Mouse (Mus musculus) midbrain, embryonic 16.5 days (tissue): ENCODE data around the gene Zc3hc1. TPM values are rescaled to one million over a fixed set of nuclear protein-coding genes. Genes with fewer than 3 reads are reported as not detected.

Source experiments
- ATAC-seq: fragments of 200-750 bp; cut with Nextera tagmentation; 2 replicates; pipeline ENCODE4 v1.8.0; 2017; ENCODE audit warnings: moderate TSS enrichment
- H3K27ac ChIP-seq: fragments of 300-500 bp; sonication (generic); 2 replicates; pipeline ENCODE4 v1.5.1; 2014; ENCODE audit warnings: mild to moderate bottlenecking, low read length, mixed read lengths
- H3K27me3 ChIP-seq: fragments of 300-500 bp; sonication (generic); 2 replicates; pipeline ENCODE4 v1.6.1; 2014; ENCODE audit warnings: low read depth, low read length, mixed read lengths; ENCODE audit not compliant: control insufficient read depth, insufficient read depth
- H3K36me3 ChIP-seq: fragments of 300-500 bp; sonication (generic); 2 replicates; pipeline ENCODE4 v1.6.1; 2014; ENCODE audit warnings: mild to moderate bottlenecking, low read length, moderate library complexity, mixed read lengths; ENCODE audit not compliant: control insufficient read depth, insufficient read depth
- H3K4me1 ChIP-seq: fragments of 300-500 bp; sonication (generic); 2 replicates; pipeline ENCODE4 v1.6.1; 2014; ENCODE audit warnings: mild to moderate bottlenecking, low read length, mixed read lengths; ENCODE audit not compliant: control insufficient read depth, insufficient read depth
- H3K4me2 ChIP-seq: fragments of 300-500 bp; sonication (generic); 2 replicates; pipeline ENCODE4 v1.6.1; 2014; ENCODE audit warnings: mild to moderate bottlenecking, low read length, mixed read lengths
- H3K4me3 ChIP-seq: fragments of 300-500 bp; sonication (generic); 2 replicates; pipeline ENCODE4 v1.5.1; 2014; ENCODE audit warnings: low read depth, mild to moderate bottlenecking, low read length, moderate library complexity, mixed read lengths
- H3K9ac ChIP-seq: fragments of 300-500 bp; sonication (generic); 2 replicates; pipeline ENCODE4 v1.6.1; 2014; ENCODE audit warnings: low read depth, low read length, mixed read lengths
- H3K9me3 ChIP-seq: fragments of 300-500 bp; sonication (generic); replicated peaks from 2 replicates; pipeline ENCODE4 v1.6.1; 2014; ENCODE audit warnings: mild to moderate bottlenecking, low read length, mixed read lengths; ENCODE audit not compliant: control insufficient read depth, poor library complexity, severe bottlenecking
- WGBS: fragments of 180-500 bp; shearing (Covaris S2); extraction: QIAGEN DNeasy Blood & Tissue Kit; methylation state at CpG from one replicate; pipeline ENCODE4 v1.1.7; 2014; 5-methylcytosine and 5-hydroxymethylcytosine counted together
- polyA plus RNA-seq: library from polyadenylated mRNA; unstranded; fragments of >200 nt; fragmentation: Nextera tagmentation; extraction: Ambion mirVana; gene quantifications from 2 replicates; pipeline ENCODE4 v1.2.1, GENCODE M21; 2015

The Zc3hc1 gene
- polyA plus RNA-seq, 1 experiment from 2014 or later, result 66.8 TPM

- no peaks in the 10 kb centered on the region for H3K4me1 ChIP-seq
- H3K4me3 ChIP-seq, result no peak overlapping the region
- H3K9me3 ChIP-seq, result no peaks in the 10 kb centered on the region
- peak; percentile 83 for ATAC-seq
- no peak overlapping the region for H3K27ac ChIP-seq
- no peaks in the 10 kb centered on the region for H3K36me3 ChIP-seq
- no peak overlapping the region for H3K9ac ChIP-seq
- WGBS, result 25% methylated on average over 9 of the region's 9 CpGs
- no peak overlapping the region for H3K4me2 ChIP-seq
- no peaks in the 10 kb centered on the region for H3K27me3 ChIP-seq
Measured at GRCm38 (mm10) chr6:30357561-30358177, 33.2 kb downstream of the Zc3hc1 start.

DNA sequence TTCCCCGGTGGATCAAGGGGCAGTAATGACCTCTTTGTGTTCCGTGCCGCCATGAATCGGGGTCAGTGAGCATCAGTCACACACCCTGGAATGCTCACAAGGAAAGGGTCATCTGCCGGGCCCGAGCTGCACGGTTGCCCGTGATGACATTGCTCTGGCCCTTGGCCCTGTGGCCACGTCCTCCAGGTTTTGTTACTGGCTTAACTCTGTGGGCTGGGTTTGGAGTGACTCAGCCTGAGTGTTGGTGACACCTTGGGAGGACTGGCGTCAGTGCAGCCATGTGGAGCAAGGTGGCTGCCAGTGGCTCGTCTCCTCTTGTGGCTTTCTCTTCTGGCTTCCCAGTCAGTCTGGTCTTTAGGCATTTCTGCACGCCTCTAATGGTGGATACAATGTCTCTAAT is 34.1 kb downstream of the Zc3hc1 start:
- 90% methylated on average over 12 of the region's 12 CpGs for WGBS
- Histone ChIP-seq H3K4me3 (no peak overlapping the region), H3K27ac (no peak overlapping the region), H3K4me2 (no peak overlapping the region), H3K9me3 (no peaks in the 10 kb centered on the region), H3K27me3 (no peaks in the 10 kb centered on the region), H3K4me1 (no peaks in the 10 kb centered on the region), H3K9ac (no peak overlapping the region), H3K36me3 (no peaks in the 10 kb centered on the region)
- ATAC-seq, result no peak

DNA sequence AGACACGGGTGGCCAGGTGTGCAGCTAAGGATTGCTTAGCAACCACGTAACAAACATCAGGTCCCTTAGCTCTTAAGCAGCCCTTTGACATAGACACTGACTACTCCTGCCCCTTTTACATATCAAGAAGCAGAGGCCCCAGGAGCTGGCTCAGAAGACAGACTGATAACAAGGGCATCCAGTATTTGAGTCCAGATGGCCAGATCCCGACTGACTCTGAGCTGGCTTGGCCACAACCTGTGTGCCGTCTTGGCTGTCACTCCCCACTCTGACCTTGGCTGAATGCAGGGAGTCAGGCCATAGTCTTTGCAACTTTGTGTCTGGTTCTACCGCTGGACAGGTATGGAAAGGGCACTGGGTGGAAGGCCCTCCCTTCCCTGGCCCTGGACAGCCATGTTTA is 34.7 kb downstream of the Zc3hc1 start:
- Histone ChIP-seq H3K36me3 (no peaks in the 10 kb centered on the region), H3K9me3 (no peaks in the 10 kb centered on the region), H3K4me1 (no peaks in the 10 kb centered on the region), H3K27me3 (no peaks in the 10 kb centered on the region), H3K9ac (no peak overlapping the region), H3K27ac (no peak overlapping the region), H3K4me2 (no peak overlapping the region), H3K4me3 (no peak overlapping the region)
- WGBS, result 85% methylated on average over 5 of the region's 5 CpGs
- ATAC-seq, result no peak

DNA sequence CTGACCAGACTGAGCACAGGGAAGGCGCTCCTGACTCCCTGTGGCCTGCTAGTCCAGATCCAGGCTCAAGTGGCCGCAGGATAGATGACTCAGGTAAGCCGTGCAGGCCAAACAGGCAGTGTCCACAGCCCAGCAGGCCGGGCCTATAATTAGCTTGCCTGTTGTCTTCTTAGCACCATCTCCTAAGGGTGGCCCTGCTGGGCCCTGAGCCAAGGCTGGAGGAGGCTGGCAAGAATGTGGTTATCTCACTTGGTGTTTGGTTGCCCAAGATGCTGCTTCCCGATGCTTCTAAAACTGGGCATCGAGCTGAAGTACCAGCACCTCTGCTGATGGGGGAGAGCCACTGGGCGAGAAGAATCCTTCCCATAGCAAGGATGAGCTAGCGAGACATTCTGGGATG is 35.1 kb downstream of the Zc3hc1 start:
- Histone ChIP-seq H3K27me3 (no peaks in the 10 kb centered on the region), H3K36me3 (no peaks in the 10 kb centered on the region), H3K9ac (no peak overlapping the region), H3K9me3 (no peaks in the 10 kb centered on the region), H3K27ac (no peak overlapping the region), H3K4me1 (no peaks in the 10 kb centered on the region), H3K4me2 (no peak overlapping the region), H3K4me3 (no peak overlapping the region)
- ATAC-seq, result no peak
- 89% methylated on average over 8 of the region's 8 CpGs for WGBS

- Histone ChIP-seq H3K9me3 (no peaks in the 10 kb centered on the region), H3K4me2 (no peak overlapping the region), H3K9ac (no peak overlapping the region), H3K36me3 (no peaks in the 10 kb centered on the region), H3K4me1 (no peaks in the 10 kb centered on the region), H3K27me3 (no peaks in the 10 kb centered on the region), H3K4me3 (no peak overlapping the region), H3K27ac (no peak overlapping the region)
- WGBS, result 76% methylated on average over 5 of the region's 5 CpGs
- ATAC-seq, result no peak
Measured at GRCm38 (mm10) chr6:30354760-30355159, 36.1 kb downstream of the Zc3hc1 start.

DNA sequence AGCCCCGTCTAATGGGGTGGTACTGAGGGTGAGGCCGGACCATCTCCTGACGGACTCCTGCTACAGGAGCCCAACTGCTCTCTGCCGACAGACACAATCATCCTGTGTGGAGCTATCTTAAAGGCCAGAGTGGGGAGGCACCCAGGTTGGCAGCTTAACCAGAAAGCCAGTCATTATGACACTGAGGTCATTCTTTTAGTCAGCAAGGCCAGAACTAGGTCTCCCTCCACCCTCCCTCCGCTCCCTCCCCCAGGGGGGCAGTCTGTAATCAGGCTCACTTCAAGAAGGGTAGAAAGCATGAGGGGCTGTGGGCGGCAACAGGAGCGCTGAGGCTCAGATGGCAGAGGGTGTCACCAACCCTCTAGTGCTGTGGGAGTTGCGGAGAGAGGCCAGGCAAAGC is 37.2 kb downstream of the Zc3hc1 start:
- Histone ChIP-seq H3K4me2 (no peak overlapping the region), H3K9me3 (no peaks in the 10 kb centered on the region), H3K36me3 (no peaks in the 10 kb centered on the region), H3K4me1 (no peaks in the 10 kb centered on the region), H3K27me3 (no peaks in the 10 kb centered on the region), H3K9ac (no peak overlapping the region), H3K4me3 (no peak overlapping the region), H3K27ac (no peak overlapping the region)
- WGBS, result 76% methylated on average over 8 of the region's 8 CpGs
- no peak for ATAC-seq

- H3K27ac ChIP-seq, result no peak overlapping the region
- no peak overlapping the region for H3K9ac ChIP-seq
- no peaks in the 10 kb centered on the region for H3K36me3 ChIP-seq
- no peaks in the 10 kb centered on the region for H3K27me3 ChIP-seq
- 63% methylated on average over 8 of the region's 8 CpGs for WGBS
- no peak for ATAC-seq
- H3K9me3 ChIP-seq, result no peaks in the 10 kb centered on the region
- no peaks in the 10 kb centered on the region for H3K4me1 ChIP-seq
- no peak overlapping the region for H3K4me3 ChIP-seq
- H3K4me2 ChIP-seq, result no peak overlapping the region
Measured at GRCm38 (mm10) chr6:30352762-30353161, 38.1 kb downstream of the Zc3hc1 start.

DNA sequence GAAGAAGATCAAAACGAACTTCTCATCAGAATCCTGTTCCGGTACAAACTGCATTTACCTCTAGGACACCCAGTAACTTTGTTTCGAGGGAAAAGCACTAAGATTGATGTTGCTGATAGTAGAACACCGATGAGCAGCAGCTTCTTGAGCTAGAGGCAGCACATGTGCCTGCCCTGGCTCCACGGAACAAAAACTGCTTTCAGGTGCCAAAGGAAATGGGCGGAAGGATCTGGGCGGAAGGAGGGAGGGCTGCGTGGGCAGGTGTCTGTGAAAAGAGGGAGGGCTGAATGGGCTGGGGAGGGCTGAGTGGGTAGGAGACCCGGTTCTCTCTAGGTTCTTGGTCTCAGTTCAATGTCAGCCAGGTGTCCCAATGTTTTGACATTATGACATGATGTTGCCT is 39.5 kb downstream of the Zc3hc1 start:
- no peaks in the 10 kb centered on the region for H3K9me3 ChIP-seq
- no peak overlapping the region for H3K27ac ChIP-seq
- H3K36me3 ChIP-seq, result no peaks in the 10 kb centered on the region
- no peak overlapping the region for H3K4me2 ChIP-seq
- H3K4me3 ChIP-seq, result no peak overlapping the region
- H3K9ac ChIP-seq, result no peak overlapping the region
- no peaks in the 10 kb centered on the region for H3K27me3 ChIP-seq
- ATAC-seq, result no peak
- no peaks in the 10 kb centered on the region for H3K4me1 ChIP-seq
- WGBS, result 85% methylated on average over 9 of the region's 9 CpGs

DNA sequence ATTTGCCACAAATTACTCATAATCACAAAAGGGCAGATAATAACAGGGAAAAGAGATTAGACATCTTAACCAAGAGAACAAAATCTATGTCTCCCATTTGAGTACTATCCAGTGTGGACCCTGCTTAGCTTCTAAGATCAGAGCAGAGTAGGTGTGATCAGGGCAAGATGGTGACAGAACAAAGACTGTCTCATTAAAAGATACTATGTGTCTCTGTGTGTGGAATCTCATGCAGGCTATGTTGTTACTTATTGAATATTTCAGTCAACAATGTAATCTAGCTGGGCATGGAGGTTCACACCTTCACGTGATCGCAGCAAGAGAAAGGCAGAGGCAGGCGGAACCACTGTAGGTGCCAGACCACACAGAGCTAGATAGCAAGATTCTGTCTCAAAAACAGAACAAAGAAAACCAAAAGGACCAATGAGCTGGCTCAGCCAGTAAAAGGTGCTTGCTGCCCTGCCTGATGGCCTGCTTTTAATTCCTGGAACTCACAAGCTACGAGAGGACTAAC is 43.5 kb downstream of the Zc3hc1 start:
- no peaks in the 10 kb centered on the region for H3K9me3 ChIP-seq
- no peak overlapping the region for H3K27ac ChIP-seq
- no peak for ATAC-seq
- no peak overlapping the region for H3K9ac ChIP-seq
- no peaks in the 10 kb centered on the region for H3K36me3 ChIP-seq
- no peaks in the 10 kb centered on the region for H3K27me3 ChIP-seq
- H3K4me3 ChIP-seq, result no peak overlapping the region
- no peaks in the 10 kb centered on the region for H3K4me1 ChIP-seq
- WGBS, result 82% methylated on average over 4 of the region's 4 CpGs
- no peak overlapping the region for H3K4me2 ChIP-seq
